Mouse (Mus musculus): ENCODE measurements around the gene Uqcrh.

- no peak for TF ChIP-seq CTCF (IDR thresholded peaks at IDR 0.05; ENCODE audit: insufficient read depth, low read depth, low read length)
- TF ChIP-seq POLR2A (IDR thresholded peaks at IDR 0.05; ENCODE audit: insufficient read depth, low read depth, low read length): no peak
Measured at GRCm38 (mm10) chr4:116097211-116097610, 22.3 kb upstream of the Uqcrh start.

Data from olfactory bulb, adult 2 months (tissue).